Mouse (Mus musculus) Patski (cell line): ENCODE data around the gene Aox1. TPM values are rescaled to one million over a fixed set of nuclear protein-coding genes. Genes with fewer than 3 reads are reported as not detected.
A peak's percentile ranks its signal among the peaks of the same experiment; 100 is the strongest.

Experiments
- ATAC-seq: fragments of 100-300 bp; one replicate; pipeline ENCODE4 v1.8.0; 2021
- CTCF ChIA-PET: fragments of 350-600 bp; sonication (Branson Sonifier 250); formaldehyde crosslinking; loops from one replicate; lab custom pipeline; 2022; ENCODE audit warnings: inconsistent platforms; lab: Charles Lee
- POLR2A ChIA-PET: fragments of 350-600 bp; sonication (Branson Sonifier 250); formaldehyde crosslinking; loops from one replicate; lab custom pipeline; 2022; ENCODE audit warnings: antibody characterized with exemption, inconsistent platforms; lab: Charles Lee
- DNase-seq: peaks from one replicate; pipeline ENCODE4 v3.0.0-alpha.2; 2011; ENCODE audit warnings: low read depth, low spot score
- H3K27me3 ChIP-seq: fragments of 371-371 bp; one replicate; pipeline ENCODE4 v1.5.1; 2021
- CTCF ChIP-seq: fragments of 100-300 bp; IDR thresholded peaks from one replicate; pipeline ENCODE4 v1.5.1; 2021
- in situ Hi-C: fragments of 300-500 bp; cut with MboI; formaldehyde crosslinking; loops from 3 replicates; pipeline ENCODE4 v1.11.1; 2018; ENCODE audit warnings: low pct_unique_long_range_greater_than_20kb, mixed read lengths
- polyA plus RNA-seq: library from polyadenylated mRNA; unstranded; gene quantifications from one replicate; pipeline ENCODE4 v1.2.3, GENCODE M21; 2021

Aox1 gene
- polyA plus RNA-seq, 1 experiment from 2014 or later = 12.8 TPM

DNA sequence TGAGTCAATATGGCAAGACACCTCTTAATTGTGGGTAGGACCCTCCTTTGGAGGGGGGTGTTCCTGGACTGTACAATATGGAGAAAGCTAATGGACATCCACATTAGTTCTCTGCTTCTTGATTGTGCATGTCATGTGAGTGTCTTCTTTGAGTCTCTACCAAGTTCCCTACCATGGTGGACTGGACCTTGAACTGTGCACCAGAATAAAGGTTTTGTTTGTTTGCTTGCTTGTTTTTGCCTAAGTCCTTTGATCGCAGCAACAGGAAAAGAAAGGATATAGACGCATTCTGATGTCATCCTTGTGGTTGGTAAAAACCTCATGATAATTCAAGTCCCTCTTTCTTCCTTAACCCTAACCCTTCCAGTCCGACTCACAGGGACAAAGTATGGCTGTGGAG lies 88.5 kb downstream of the Aox1 start:
- peaks cover 4% of the 10 kb centered on the region for H3K27me3 ChIP-seq
- in situ Hi-C loops = no loop called here
- ChIA-PET POLR2A (no interaction called here), CTCF (no interaction called here)
- no peak for ATAC-seq
- TF ChIP-seq CTCF = no peak
- no peak for DNase-seq

DNA sequence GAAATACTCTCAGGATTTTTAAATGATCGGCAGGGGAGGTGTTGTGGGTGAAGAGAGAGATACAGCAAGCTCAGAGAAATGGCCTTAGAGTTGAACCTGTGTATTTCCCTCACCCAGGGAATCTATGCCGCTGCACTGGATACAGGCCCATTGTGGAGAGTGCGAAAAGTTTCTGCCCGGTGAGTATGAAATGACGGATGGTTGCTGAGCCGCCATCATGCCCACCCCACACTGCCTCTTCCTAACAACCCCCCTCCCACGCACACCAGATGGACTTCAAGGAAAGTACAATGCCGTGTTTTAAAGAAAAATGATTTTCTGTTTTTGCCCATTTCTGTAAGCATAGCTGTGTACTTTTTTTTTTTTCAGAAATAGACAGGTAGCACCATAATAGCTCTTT lies 95.2 kb downstream of the Aox1 start:
- TF ChIP-seq CTCF = no peak
- ChIA-PET CTCF (interaction anchor here (1.0 kb wide), 1 partner anchor 23 kb away, joined by 4 read pairs; no protein-coding TSS in a partner anchor), POLR2A (no interaction called here)
- in situ Hi-C loops = no loop called here
- H3K27me3 ChIP-seq = peaks cover 4% of the 10 kb centered on the region
- no peak for DNase-seq
- no peak for ATAC-seq

DNA sequence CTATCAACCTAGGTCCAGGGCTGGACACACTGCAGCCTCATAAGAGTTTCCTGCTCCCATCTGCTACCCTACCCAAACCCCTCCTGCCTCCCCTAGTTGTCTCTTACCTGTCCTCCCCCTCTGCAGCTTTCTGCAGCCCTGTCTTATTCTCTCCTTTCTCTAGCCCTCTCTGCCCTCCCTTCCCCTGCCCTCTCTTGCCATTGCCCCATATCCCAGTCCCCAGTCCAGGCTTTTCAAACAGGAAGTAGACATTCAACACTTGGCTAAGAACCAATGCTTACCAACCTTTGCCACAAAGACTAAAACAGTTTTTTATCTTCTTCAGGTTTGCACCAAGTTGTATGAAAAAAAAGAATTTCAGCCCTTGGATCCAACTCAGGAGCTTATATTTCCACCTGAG lies 108.2 kb downstream of the Aox1 start:
- no peak for DNase-seq
- ChIA-PET CTCF (interaction anchor here (1.5 kb wide), 1 partner anchor 21 kb away, joined by 3 read pairs; no protein-coding TSS in a partner anchor), POLR2A (no interaction called here)
- peaks cover 14% of the 10 kb centered on the region for H3K27me3 ChIP-seq
- ATAC-seq = no peak
- TF ChIP-seq CTCF = no peak
- in situ Hi-C loops = no loop called here

DNA sequence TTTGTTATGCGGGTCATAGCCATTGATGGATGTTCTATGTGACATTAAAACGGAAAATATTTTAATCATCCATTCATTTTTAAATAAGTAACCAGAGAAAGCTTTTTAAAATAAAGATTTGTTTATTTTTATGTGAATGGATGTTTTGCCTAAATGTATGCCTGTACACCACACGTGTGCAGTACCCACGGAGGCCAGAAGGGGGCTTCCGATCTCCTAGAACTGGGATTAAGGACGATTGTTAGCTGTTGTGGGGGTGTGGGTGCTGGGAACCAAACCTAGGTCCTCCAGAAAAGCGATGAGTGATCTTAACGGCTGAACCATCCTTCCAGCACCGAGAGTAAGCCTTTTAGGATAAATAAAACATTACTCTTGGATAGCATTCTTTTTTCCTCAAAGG lies 109.3 kb downstream of the Aox1 start:
- TF ChIP-seq CTCF = peak; percentile 45
- no peak for ATAC-seq
- ChIA-PET POLR2A (no interaction called here), CTCF (interaction anchor here (1.5 kb wide), 1 partner anchor 23 kb away, joined by 3 read pairs; no protein-coding TSS in a partner anchor)
- in situ Hi-C loops = no loop called here
- DNase-seq = no peak
- peaks cover 14% of the 10 kb centered on the region for H3K27me3 ChIP-seq

DNA sequence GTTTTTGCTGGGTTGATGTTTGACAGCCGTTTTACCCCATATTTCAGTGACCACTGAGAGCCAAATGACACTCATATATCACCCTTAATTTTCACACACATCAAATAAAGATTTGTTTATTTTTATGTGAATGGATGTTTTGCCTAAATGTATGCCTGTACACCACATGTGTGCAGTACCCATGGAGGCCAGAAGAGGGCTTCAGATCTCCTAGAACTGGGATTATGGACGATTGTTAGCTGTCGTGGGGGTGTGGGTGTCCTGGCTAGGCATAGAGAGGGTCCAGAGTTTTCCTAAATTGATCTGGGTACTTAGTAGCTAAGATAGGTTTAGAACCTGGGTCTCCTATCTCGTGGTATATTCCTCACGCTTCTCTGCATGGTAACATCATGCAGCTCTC lies 110.9 kb downstream of the Aox1 start:
- H3K27me3 ChIP-seq = peaks cover 6% of the 10 kb centered on the region
- DNase-seq (no peak), ATAC-seq (no peak)
- TF ChIP-seq CTCF = no peak
- ChIA-PET POLR2A (no interaction called here), CTCF (interaction anchor here (0.8 kb wide), 1 partner anchor 36 kb away, joined by 3 read pairs; no protein-coding TSS in a partner anchor)
- in situ Hi-C loops = loop anchor here (5.0 kb wide), 1 partner anchor 193 kb away; no protein-coding TSS in a partner anchor

DNA sequence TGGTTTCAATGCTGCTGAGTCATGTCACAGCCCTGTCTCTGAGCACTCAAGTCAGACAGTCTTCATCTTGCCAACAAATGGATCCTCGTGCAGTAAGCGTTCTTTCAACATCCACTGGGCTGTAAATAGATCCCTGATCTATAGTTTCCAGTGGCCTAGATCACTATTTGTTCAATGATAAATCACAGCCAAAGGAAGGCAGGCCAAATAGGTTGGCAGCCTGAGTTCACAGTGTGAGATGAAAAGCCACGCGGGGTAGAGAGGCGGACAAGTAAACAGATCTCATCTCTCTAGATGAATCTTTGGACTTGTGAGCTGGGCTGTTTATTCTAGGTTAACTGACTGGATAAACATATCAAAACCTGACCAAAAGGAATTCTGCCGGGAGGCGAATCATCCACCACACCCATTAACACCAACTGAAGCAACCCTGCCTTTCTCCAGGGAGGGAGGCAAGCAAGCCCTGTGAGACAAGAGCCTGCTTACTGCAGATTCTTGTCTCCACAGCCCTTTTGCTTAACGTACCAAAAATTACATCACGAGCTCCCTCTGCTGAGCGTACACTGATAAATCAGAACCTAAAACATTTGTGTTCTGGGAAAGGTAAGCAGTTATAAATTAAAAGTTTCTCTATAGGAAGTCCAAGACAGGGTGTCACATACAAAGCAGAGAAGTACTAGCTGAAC lies 114.8 kb downstream of the Aox1 start:
- H3K27me3 ChIP-seq = no peaks in the 10 kb centered on the region
- CTCF ChIA-PET = interaction anchor here (0.7 to 2.2 kb wide), 3 partner anchors 114 to 716 kb away, joined by 3 to 9 read pairs (median 5); partner anchors contain the start of gene Aox1
- TF ChIP-seq CTCF = peak; percentile 67
- POLR2A ChIA-PET = no interaction called here
- in situ Hi-C loops = loop anchor here (5.0 kb wide), 2 partner anchors 197 to 717 kb away; no protein-coding TSS in a partner anchor
- ATAC-seq (peak; percentile 58), DNase-seq (peak; percentile 9)

DNA sequence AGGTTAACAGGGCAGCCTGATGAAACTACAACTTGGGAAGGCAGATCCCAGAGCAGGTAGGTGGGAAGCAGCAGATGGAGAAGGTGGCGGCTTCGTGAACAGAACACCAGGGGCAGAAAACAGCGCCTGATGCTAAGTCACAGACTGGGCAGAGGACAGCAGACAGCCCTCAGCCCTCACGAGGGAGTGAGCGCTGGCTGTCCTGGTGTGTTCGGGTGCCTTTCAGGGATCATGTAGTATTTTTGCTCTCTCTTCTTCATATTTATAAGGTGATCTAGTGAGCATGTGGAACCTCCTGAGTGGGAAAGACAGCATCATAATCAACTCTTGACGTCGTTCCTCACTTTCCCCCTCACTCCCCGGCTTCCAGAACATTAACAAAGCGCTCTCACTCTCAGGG lies 116.3 kb downstream of the Aox1 start:
- in situ Hi-C loops = loop anchor here (5.0 kb wide), 1 partner anchor 719 kb away; no protein-coding TSS in a partner anchor
- POLR2A ChIA-PET = interaction anchor here (0.6 kb wide), 1 partner anchor 114 kb away, joined by 8 read pairs; no protein-coding TSS in a partner anchor
- no peak for TF ChIP-seq CTCF
- ATAC-seq = no peak
- CTCF ChIA-PET = no interaction called here
- no peaks in the 10 kb centered on the region for H3K27me3 ChIP-seq
- DNase-seq = no peak

DNA sequence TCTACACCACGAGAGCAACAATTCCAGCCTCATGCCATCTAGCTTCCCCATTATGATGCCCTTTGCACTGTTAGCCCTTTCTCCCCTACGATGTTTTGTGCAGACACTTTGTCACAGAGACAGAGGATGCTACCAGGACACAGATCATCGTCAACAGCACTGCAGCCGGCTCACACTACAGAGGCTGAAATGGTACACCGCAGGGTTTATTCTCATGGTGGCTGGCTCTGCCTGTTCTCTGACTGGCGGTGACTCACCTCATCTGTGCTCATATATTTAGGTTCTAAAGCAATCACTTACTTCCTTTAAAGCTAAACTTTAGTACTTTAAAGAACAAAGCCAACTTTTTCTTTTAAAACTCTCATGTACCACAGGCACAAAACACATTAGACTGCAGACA lies 118.0 kb downstream of the Aox1 start:
- peaks cover 10% of the 10 kb centered on the region for H3K27me3 ChIP-seq
- DNase-seq = no peak
- ChIA-PET CTCF (no interaction called here), POLR2A (no interaction called here)
- TF ChIP-seq CTCF = no peak
- in situ Hi-C loops = loop anchor here (5.0 kb wide), 1 partner anchor 720 kb away; no protein-coding TSS in a partner anchor
- no peak for ATAC-seq

DNA sequence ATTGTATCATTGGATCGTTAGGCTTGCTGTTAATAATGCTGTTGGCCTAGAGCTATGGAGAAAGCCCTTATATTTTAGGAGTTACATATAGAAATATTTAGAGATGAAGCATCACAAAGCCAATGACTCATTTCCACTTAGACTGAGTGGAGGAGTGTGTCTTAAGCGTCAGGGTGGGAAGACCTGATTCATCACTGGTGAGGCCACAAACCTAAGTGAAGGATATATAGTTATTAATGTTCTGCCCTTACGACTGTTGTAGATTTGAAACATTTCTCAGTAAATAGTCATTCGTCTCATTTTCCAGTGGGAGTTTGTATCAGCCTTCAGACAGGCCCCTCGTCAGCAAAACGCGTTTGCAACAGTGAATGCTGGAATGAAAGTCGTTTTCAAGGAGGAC lies 122.5 kb downstream of the Aox1 start:
- in situ Hi-C loops = no loop called here
- TF ChIP-seq CTCF = no peak
- peaks cover 20% of the 10 kb centered on the region for H3K27me3 ChIP-seq
- POLR2A ChIA-PET = no interaction called here
- CTCF ChIA-PET = no interaction called here
- DNase-seq = no peak
- no peak for ATAC-seq

Other genes starting within 250 kb of the Aox1 start
- 12.0 TPM for gene Sgo2a, start 34.0 kb upstream of the Aox1 start, polyA plus RNA-seq
- 24.1 TPM for gene Kctd18, start 11.0 kb upstream of the Aox1 start, polyA plus RNA-seq
- 0.10 TPM for gene Aox3, start 83.2 kb downstream of the Aox1 start, polyA plus RNA-seq
- not detected for gene Aox4, start 180.5 kb downstream of the Aox1 start, polyA plus RNA-seq
- 0.03 TPM for gene Aox2, start 248.4 kb downstream of the Aox1 start, polyA plus RNA-seq